Mouse (Mus musculus): Measurements from ENCODE around the gene D11Wsu47e. TPM values are rescaled to one million over a fixed set of nuclear protein-coding genes. Genes with fewer than 3 reads are reported as not detected.

D11Wsu47e gene
- total and polyA plus RNA-seq, 3 experiments = 4.7 to 6.4 (median 5.8) TPM

DNA sequence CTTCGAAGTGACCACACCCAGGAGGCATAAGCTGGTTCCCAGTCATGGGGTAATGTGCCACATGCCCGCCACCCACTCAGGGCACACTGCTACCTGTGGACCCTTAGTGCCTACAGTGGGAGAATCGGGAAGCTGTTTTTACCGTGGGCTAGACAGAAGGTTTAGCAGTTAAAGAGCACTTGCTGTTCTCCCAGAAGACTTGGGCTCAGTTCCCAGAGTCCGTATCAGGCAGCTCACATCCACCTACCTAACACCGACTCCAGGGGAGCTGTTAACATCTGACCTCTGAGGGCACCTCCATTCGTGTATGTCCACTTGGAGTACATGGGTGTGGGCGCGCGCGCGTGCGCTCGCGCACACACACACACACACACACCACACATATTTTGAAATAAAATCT lies 30.1 kb upstream of the D11Wsu47e start:
- Histone ChIP-seq H3K27ac (no peak overlapping the region), H3K4me1 (ENCODE audit: control insufficient read depth, insufficient read depth, low read length) (no peaks in the 10 kb centered on the region), H3K4me3 (no peak overlapping the region), H3K27me3 (ENCODE audit: control insufficient read depth, insufficient read depth, low read length) (no peaks in the 10 kb centered on the region), H3K36me3 (ENCODE audit: control insufficient read depth, insufficient read depth, low read length) (no peaks in the 10 kb centered on the region), H3K9ac (ENCODE audit: low read depth, low read length) (no peak overlapping the region), H3K79me2 (replicated peaks; ENCODE audit: control insufficient read depth, insufficient read depth, low read length) (no peaks in the 10 kb centered on the region)
- intact Hi-C loops (cut with DNase I) = no loop called here
- DNase-seq = no peak
- WGBS = 91% methylated on average over 15 of the region's 15 CpGs
- TF ChIP-seq EP300 (IDR thresholded peaks at IDR 0.05; ENCODE audit: insufficient read depth, low read depth, low read length) (no peak), POLR2A (IDR thresholded peaks at IDR 0.05; ENCODE audit: insufficient read depth, low read depth, low read length) (no peak), CTCF (IDR thresholded peaks at IDR 0.05) (no peak)

DNA sequence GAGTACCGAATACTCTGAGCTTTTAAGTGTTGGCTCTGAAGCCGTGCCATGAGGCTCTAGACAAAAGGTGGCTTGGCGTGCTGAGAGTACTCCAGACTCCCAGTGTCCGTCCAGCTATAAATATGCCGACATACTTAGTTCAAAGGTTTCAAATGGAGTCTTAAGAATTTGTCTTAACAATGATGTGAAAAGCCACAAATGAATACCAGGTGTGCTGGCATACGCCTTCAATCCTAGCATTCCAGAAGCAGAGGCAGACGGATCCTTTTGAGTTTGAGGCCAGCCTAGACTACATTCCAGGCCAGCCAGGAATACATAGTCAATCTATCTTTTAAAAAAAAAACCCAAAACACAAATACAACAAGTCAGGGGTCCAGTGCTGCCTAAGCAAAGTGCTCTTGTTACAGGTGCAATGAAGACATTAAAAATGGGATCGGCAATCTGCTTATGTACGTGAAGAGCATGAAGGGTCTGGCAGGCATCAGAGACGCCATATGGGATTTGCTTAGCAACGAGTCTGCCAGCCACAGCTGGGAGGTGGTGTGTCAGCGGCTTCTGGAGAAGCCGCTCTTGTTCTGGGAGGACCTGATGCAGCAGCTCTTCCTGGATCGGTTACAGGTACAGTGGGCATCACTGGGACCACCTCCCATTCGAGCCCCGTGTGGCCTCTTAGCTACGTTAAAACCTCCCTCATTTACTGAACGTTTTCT lies 29.5 kb upstream of the D11Wsu47e start:
- 87% methylated on average over 18 of the region's 18 CpGs for WGBS
- intact Hi-C loops (cut with DNase I) = no loop called here
- H3K4me3 ChIP-seq = no peak overlapping the region
- no peaks in the 10 kb centered on the region for H3K36me3 ChIP-seq (ENCODE audit: control insufficient read depth, insufficient read depth, low read length)
- DNase-seq = no peak
- H3K27ac ChIP-seq = no peak overlapping the region
- no peaks in the 10 kb centered on the region for H3K79me2 ChIP-seq (replicated peaks; ENCODE audit: control insufficient read depth, insufficient read depth, low read length)
- no peak overlapping the region for H3K9ac ChIP-seq (ENCODE audit: low read depth, low read length)
- H3K27me3 ChIP-seq (ENCODE audit: control insufficient read depth, insufficient read depth, low read length) = no peaks in the 10 kb centered on the region
- H3K4me1 ChIP-seq (ENCODE audit: control insufficient read depth, insufficient read depth, low read length) = no peaks in the 10 kb centered on the region
- TF ChIP-seq POLR2A (IDR thresholded peaks at IDR 0.05; ENCODE audit: insufficient read depth, low read depth, low read length) = no peak
- no peak for TF ChIP-seq EP300 (IDR thresholded peaks at IDR 0.05; ENCODE audit: insufficient read depth, low read depth, low read length)
- TF ChIP-seq CTCF (IDR thresholded peaks at IDR 0.05) = no peak

DNA sequence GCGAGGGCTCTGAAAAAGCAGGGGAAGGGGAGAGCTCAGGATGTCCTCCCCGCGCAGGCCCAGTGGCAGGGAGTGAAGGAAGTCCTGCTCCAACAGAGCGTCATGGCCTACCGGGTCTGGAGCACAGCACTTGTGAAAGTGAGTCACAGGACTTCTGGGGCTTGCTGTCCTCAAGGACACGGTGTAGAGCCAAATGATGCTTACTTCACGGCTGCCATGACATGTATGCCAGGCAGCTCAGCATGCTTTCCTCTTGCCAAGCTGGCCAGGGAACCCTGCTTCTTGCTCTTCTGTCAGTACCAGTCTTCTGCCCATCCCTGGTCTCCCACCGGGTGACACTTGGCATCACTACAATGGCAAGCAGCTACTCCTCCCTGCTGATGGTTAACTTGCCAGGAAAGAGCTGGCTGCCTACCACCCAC lies 27.7 kb upstream of the D11Wsu47e start:
- intact Hi-C loops (cut with DNase I) = no loop called here
- no peaks in the 10 kb centered on the region for H3K4me1 ChIP-seq (ENCODE audit: control insufficient read depth, insufficient read depth, low read length)
- no peak for DNase-seq
- H3K27me3 ChIP-seq (ENCODE audit: control insufficient read depth, insufficient read depth, low read length) = no peaks in the 10 kb centered on the region
- 76% methylated on average over 8 of the region's 8 CpGs for WGBS
- no peak overlapping the region for H3K4me3 ChIP-seq
- TF ChIP-seq CTCF (IDR thresholded peaks at IDR 0.05) = no peak
- TF ChIP-seq EP300 (IDR thresholded peaks at IDR 0.05; ENCODE audit: insufficient read depth, low read depth, low read length) = no peak
- no peak for TF ChIP-seq POLR2A (IDR thresholded peaks at IDR 0.05; ENCODE audit: insufficient read depth, low read depth, low read length)
- no peaks in the 10 kb centered on the region for H3K36me3 ChIP-seq (ENCODE audit: control insufficient read depth, insufficient read depth, low read length)
- H3K79me2 ChIP-seq (replicated peaks; ENCODE audit: control insufficient read depth, insufficient read depth, low read length) = no peaks in the 10 kb centered on the region
- no peak overlapping the region for H3K27ac ChIP-seq
- H3K9ac ChIP-seq (ENCODE audit: low read depth, low read length) = no peak overlapping the region

DNA sequence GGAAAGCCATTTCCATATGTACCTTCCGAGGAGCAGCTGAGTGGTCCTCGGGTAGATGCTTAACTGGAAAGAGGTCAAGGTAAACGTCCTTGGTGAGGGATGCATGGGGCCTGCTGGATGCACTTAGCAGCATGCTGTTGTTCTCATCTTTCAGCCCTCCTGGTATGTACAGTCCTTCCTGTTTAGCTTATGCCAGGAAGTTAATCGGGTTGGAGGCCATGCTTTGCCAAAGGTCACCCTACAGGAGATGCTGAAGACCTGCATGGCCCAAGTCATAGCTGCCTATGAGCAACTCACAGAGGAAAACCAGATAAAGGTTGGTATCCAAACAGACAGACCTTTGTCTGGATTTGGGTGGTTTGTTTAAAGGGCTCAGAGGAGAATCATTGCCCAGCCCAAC lies 27.0 kb upstream of the D11Wsu47e start:
- no peaks in the 10 kb centered on the region for H3K27me3 ChIP-seq (ENCODE audit: control insufficient read depth, insufficient read depth, low read length)
- WGBS = 50% methylated on average over 4 of the region's 4 CpGs
- no peak overlapping the region for H3K9ac ChIP-seq (ENCODE audit: low read depth, low read length)
- no peak for TF ChIP-seq CTCF (IDR thresholded peaks at IDR 0.05)
- TF ChIP-seq EP300 (IDR thresholded peaks at IDR 0.05; ENCODE audit: insufficient read depth, low read depth, low read length) = no peak
- TF ChIP-seq POLR2A (IDR thresholded peaks at IDR 0.05; ENCODE audit: insufficient read depth, low read depth, low read length) = no peak
- no peak for DNase-seq
- H3K36me3 ChIP-seq (ENCODE audit: control insufficient read depth, insufficient read depth, low read length) = no peaks in the 10 kb centered on the region
- no peak overlapping the region for H3K27ac ChIP-seq
- intact Hi-C loops (cut with DNase I) = no loop called here
- no peaks in the 10 kb centered on the region for H3K79me2 ChIP-seq (replicated peaks; ENCODE audit: control insufficient read depth, insufficient read depth, low read length)
- no peak overlapping the region for H3K4me3 ChIP-seq
- H3K4me1 ChIP-seq (ENCODE audit: control insufficient read depth, insufficient read depth, low read length) = no peaks in the 10 kb centered on the region

DNA sequence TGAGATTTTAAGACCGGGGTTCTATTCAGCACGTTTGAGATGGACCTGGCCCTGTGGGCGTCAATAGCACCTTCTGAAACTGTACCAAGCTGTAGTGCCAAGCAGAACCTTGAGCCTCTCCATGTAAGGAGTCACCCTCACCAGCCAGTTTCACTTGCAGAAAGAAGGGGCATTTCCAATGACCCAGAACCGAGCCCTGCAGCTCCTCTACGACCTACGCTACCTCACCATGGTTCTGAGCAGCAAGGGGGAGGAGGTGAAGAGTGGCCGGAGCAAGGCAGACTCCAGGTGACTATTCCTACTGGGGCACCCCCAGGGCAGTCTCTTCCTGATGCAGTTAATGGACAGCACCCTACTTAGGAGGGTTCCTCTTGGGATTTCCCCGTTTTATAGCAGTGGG lies 25.9 kb upstream of the D11Wsu47e start:
- TF ChIP-seq CTCF (IDR thresholded peaks at IDR 0.05) = no peak
- no peaks in the 10 kb centered on the region for H3K79me2 ChIP-seq (replicated peaks; ENCODE audit: control insufficient read depth, insufficient read depth, low read length)
- no peak overlapping the region for H3K27ac ChIP-seq
- no peak for DNase-seq
- H3K9ac ChIP-seq (ENCODE audit: low read depth, low read length) = no peak overlapping the region
- H3K36me3 ChIP-seq (ENCODE audit: control insufficient read depth, insufficient read depth, low read length) = no peaks in the 10 kb centered on the region
- WGBS = 86% methylated on average over 8 of the region's 8 CpGs
- no peak overlapping the region for H3K4me3 ChIP-seq
- H3K27me3 ChIP-seq (ENCODE audit: control insufficient read depth, insufficient read depth, low read length) = no peaks in the 10 kb centered on the region
- intact Hi-C loops (cut with DNase I) = no loop called here
- H3K4me1 ChIP-seq (ENCODE audit: control insufficient read depth, insufficient read depth, low read length) = no peaks in the 10 kb centered on the region

DNA sequence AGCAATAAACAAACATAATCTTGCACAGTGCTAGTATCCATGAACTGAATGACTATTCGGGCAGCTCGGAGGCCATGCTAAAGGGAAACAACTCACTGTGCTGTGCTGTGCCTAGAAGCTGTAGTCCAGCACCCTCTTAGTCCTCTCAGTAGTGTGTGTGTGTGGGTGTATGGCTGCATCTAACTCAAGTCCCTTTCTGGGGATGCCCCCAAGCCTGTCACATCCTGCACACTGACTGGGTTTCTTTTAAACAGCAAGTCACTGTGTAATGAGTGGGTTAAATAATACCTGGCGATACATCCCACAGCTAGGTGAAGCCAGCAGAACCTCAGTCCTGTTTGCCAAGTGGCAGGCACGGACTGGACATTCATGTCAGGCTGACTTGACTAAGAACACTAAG lies 25.4 kb upstream of the D11Wsu47e start:
- Histone ChIP-seq H3K27ac (no peak overlapping the region), H3K27me3 (ENCODE audit: control insufficient read depth, insufficient read depth, low read length) (no peaks in the 10 kb centered on the region), H3K79me2 (replicated peaks; ENCODE audit: control insufficient read depth, insufficient read depth, low read length) (no peaks in the 10 kb centered on the region), H3K4me3 (no peak overlapping the region), H3K36me3 (ENCODE audit: control insufficient read depth, insufficient read depth, low read length) (no peaks in the 10 kb centered on the region), H3K4me1 (ENCODE audit: control insufficient read depth, insufficient read depth, low read length) (no peaks in the 10 kb centered on the region), H3K9ac (ENCODE audit: low read depth, low read length) (no peak overlapping the region)
- DNase-seq = no peak
- TF ChIP-seq POLR2A (IDR thresholded peaks at IDR 0.05; ENCODE audit: insufficient read depth, low read depth, low read length) = no peak
- TF ChIP-seq CTCF (IDR thresholded peaks at IDR 0.05) = no peak
- TF ChIP-seq EP300 (IDR thresholded peaks at IDR 0.05; ENCODE audit: insufficient read depth, low read depth, low read length) = no peak
- WGBS = 89% methylated on average over 4 of the region's 4 CpGs
- intact Hi-C loops (cut with DNase I) = no loop called here

Data from heart, adult 2 months (tissue).